Mouse (Mus musculus) hindlimb bud, embryonic 11.5 days (tissue): ENCODE data around the gene Pitx2.

Experiments
- DNase-seq: peaks from one replicate; pipeline ENCODE4 v3.0.0-alpha.2; 2012; ENCODE audit warnings: low read depth, low spot score; ENCODE audit errors: extremely low spot score

Gene Pitx2

DNA sequence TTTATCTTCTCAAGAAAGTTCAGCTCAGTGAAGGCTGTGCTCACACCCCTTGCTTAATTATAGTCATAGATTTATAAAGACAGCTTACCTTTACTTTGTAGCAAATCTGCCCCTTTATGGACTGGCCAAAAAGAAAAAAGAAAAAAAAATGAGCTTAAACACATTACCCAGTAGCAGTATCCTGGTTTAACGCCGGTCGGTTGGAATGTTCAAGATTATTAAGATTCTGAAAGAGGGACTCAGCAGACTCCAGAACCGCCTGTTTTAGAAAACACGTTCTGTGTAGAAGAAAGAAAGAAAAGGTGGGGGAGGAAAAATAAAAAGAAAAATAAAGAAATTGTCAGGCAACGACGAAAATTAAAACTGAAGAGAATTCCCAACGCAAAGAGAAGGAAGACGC, 16.8 kb downstream of the Pitx2 start:
- DNase-seq = no peak

- DNase-seq = no peak
These were observed 17.4 kb downstream of the Pitx2 start for GRCm38 (mm10) chr3:129216911-129217561.

GRCm38 (mm10) chr3:129217862-129218370, 18.2 kb downstream of the Pitx2 start:
- no peak for DNase-seq

DNA sequence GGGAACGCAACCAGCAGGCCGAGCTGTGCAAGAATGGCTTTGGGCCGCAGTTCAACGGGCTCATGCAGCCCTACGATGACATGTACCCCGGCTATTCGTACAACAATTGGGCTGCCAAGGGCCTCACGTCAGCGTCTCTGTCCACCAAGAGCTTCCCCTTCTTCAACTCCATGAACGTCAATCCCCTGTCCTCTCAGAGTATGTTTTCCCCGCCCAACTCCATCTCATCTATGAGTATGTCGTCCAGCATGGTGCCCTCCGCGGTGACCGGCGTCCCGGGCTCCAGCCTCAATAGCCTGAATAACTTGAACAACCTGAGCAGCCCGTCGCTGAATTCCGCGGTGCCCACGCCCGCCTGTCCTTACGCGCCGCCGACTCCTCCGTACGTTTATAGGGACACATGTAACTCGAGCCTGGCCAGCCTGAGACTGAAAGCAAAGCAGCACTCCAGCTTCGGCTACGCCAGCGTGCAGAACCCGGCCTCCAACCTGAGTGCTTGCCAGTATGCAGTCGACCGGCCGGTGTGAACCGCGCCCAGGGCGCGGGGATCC, 18.8 kb downstream of the Pitx2 start:
- no peak for DNase-seq

- no peak for DNase-seq
These were observed 20.5 kb downstream of the Pitx2 start for GRCm38 (mm10) chr3:129220086-129220670.

- no peak for DNase-seq
These were observed 21.2 kb downstream of the Pitx2 start for GRCm38 (mm10) chr3:129220681-129221379.

- no peak for DNase-seq
These were observed 21.9 kb downstream of the Pitx2 start for GRCm38 (mm10) chr3:129221380-129222260.

GRCm38 (mm10) chr3:129222448-129223290, 23.0 kb downstream of the Pitx2 start:
- DNase-seq = no peak

- no peak for DNase-seq
These were observed 23.7 kb downstream of the Pitx2 start for GRCm38 (mm10) chr3:129223401-129223800.

DNA sequence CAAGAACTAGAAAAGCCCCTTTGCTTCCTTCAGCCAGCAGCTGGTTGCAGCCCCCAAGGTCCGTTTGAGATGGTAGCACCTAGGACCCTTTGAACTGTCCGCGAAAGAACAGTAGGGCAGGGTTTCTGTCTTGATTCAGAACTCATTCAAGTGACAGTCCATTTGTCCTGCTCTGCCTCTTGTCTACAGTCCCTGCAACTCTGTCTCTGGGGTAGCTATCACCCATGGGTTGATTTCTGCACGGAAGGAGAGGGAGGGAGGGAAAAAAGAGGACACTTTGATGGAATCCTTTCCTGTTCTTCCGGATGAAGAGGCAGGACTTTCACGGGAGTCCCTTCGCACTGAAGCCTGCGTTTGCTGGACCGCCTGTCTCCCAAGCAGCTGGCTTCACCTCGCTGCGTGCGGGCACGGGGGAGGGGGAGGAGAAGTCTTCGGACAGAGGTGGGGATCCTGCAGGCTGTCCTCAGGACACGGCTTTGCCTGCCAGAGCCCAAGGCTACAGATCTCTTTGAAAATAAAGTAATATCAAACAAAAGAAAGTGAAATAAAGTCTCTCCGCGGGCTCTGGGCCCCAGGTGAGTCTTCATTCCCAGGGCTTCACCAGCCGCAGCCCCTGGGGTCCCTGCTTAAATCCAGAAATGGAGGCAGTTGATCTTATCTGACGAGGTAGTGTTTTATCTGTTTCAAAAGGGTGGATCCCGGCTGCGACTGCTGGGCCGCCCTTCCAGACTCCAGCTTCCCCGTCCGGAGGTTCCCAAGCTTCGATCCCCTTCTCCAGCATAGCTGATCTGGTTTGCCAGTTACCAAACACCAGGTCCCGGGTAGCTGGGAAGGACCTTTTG, 24.5 kb downstream of the Pitx2 start:
- DNase-seq = no peak

- DNase-seq = no peak
These were observed 25.3 kb downstream of the Pitx2 start for GRCm38 (mm10) chr3:129224806-129225576.

GRCm38 (mm10) chr3:129225577-129226289, 26.1 kb downstream of the Pitx2 start:
- no peak for DNase-seq

DNA sequence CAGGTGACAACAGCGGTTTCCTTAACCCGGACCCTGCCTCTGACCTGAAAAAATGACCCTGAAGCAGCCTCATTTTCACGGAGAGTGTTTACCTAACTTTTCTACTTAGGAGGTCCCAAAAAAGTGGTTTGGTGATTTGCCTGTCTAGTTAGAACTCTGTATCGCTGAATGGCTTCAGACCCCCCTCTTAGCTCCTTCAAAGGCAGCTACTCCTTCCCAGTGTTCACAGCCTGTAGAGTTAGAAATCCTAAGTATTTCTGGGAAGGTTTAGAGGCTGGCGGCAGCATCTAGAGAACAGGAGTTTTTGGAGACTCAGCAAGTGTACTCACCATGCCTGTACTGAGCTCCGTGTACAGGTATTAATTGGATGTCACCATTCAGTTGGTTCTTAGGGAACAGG, 27.0 kb downstream of the Pitx2 start:
- DNase-seq = no peak

GRCm38 (mm10) chr3:129227331-129227730, 27.7 kb downstream of the Pitx2 start:
- DNase-seq = no peak

DNA sequence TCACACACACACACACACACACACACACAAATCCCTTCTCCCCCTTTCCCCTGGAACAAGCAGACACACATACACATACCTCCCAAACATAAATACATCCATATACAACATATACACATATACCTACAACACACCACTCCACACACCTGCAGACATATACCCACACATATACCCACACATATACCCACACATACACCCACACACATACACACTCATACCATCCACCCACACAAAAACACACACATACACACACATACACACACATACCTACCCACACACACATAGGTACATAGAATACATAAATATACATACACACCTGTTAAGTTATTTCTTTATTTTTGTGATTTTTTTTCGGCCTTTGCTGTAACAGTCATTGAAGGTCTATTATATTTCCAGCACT, 38.3 kb downstream of the Pitx2 start:
- no peak for DNase-seq

- DNase-seq = no peak
These were observed 39.1 kb downstream of the Pitx2 start for GRCm38 (mm10) chr3:129238664-129239258.

DNA sequence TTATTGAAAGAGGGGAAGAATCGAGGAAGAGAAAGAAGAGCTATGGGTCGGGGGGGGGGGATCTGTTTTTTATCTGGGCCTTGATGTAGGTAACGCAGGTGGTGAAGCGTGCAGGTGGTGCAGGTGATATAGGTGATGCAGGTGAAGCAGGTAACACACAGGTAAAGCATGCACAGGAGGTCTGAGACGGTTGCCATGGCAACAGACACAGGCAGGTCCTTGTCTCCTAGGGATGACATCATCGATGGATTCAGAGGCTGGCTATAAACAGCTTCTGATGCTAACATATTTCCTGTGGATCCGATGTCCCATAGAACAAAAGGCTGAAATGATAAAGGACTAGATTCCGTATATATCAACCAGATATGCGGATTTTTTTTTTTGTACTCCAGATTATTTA, 51.3 kb downstream of the Pitx2 start:
- DNase-seq = no peak
